Mouse (Mus musculus) bone marrow macrophage, adult 2 months (primary cell): ENCODE data around the gene Dmc1. TPM values are rescaled to one million over a fixed set of nuclear protein-coding genes. Genes with fewer than 3 reads are reported as not detected.

ENCODE experiments used
- H3K27ac ChIP-seq: 2 replicates; pipeline ENCODE4 v1.5.1; 2012; ENCODE audit warnings: low read depth, low read length; ENCODE audit not compliant: insufficient read depth
- H3K4me1 ChIP-seq: 2 replicates; pipeline ENCODE4 v1.6.1; 2012; ENCODE audit warnings: low read length; ENCODE audit not compliant: control insufficient read depth, insufficient read depth
- H3K4me3 ChIP-seq: 2 replicates; pipeline ENCODE4 v1.5.1; 2012; ENCODE audit warnings: mild to moderate bottlenecking, low read length, moderate library complexity; ENCODE audit not compliant: insufficient read depth
- CTCF ChIP-seq: IDR thresholded peaks from 2 replicates; pipeline ENCODE4 v1.5.1; 2012; ENCODE audit warnings: low read depth, mild to moderate bottlenecking, low read length, moderate library complexity
- POLR2A ChIP-seq: IDR thresholded peaks from 2 replicates; pipeline ENCODE4 v1.6.1; 2012; ENCODE audit warnings: mild to moderate bottlenecking, low read depth, low read length, borderline replicate concordance
- polyA plus RNA-seq: library from polyadenylated mRNA; stranded (reverse); fragments of >200 nt; gene quantifications from 2 replicates; pipeline ENCODE4 v1.2.4, GENCODE M21; 2012; ENCODE audit not compliant: missing spikeins, insufficient read depth, insufficient read length

The Dmc1 gene
- polyA plus RNA-seq, 1 experiment, result 0.86 TPM

DNA sequence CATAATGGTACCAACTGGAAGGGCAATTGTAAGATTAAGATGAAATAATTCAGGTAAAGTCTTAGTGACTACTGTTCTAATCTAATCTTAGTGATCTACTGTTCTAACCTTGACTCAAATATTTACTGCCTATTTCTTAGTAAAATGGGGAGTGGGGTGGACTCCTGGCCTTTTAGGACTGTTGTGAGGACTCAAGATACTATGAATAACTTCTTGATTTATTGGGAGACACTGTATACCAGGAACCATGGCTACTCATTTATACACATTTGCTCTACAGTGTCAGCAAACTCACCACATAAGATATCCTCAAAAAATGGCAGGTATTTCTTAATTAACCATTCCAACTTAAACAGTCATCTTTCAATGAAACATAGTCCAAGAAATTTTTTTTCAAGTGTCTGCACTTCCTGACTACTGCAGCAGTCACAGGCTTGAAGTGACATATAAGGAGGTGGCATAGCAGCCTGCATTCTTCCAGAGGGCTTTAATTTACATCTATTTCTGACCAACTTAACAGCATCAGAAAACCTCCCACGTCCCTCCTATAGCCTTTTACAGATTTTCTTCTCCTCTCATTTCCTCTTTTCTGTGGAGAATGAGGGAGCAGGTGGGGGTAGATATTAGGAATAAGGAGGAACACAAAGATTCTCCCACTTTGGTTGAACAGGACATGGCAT, 29.2 kb downstream of the Dmc1 start:
- peaks cover 13% of the 10 kb centered on the region for H3K4me1 ChIP-seq
- H3K27ac ChIP-seq, result no peak overlapping the region
- TF ChIP-seq POLR2A, result no peak
- TF ChIP-seq CTCF, result no peak
- H3K4me3 ChIP-seq, result no peak overlapping the region

- H3K4me1 ChIP-seq, result no peaks in the 10 kb centered on the region
- TF ChIP-seq POLR2A, result no peak
- no peak for TF ChIP-seq CTCF
- no peak overlapping the region for H3K4me3 ChIP-seq
- no peak overlapping the region for H3K27ac ChIP-seq
These were observed 42.5 kb downstream of the Dmc1 start for GRCm38 (mm10) chr15:79562417-79562816.

DNA sequence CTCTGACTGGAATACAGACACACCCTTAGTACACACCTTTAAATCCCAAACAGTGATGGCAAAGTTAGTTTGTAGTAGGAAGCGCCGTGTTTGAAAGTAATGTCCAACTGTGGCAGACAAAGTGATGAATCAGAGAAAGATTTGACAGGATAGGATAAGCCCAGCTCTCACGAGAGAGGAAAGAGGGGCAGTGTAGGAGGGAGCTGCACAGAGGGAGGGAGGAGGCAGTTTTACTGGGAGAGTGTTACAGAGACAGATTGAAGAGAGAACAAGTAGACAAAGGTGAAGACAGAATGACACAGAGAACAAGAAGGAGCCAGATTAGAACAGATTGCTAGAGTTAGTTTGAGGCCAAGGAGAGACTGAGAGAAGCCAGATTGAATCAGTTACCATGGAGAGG, 45.3 kb downstream of the Dmc1 start:
- Histone ChIP-seq H3K4me3 (no peak overlapping the region), H3K4me1 (no peaks in the 10 kb centered on the region), H3K27ac (no peak overlapping the region)
- TF ChIP-seq CTCF, result no peak
- TF ChIP-seq POLR2A, result no peak

DNA sequence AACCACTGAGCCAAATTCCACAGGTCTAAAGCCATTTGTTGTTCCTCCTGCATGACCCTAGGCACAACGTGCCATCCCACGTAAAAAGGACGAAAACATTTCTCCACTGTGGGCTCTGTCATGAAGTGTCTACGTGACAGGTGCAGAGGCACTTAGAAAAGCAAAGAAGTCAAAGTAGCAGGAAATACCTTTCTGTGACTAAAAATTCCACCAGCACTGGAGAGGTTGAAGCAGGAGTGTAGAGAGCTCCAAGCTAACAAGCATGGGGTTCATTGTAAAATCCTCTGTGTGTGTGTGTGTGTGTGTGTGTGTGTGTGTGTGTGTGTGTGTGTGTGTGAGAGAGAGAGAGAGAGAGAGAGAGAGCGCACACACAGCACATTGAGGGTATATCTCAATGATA, 52.3 kb downstream of the Dmc1 start:
- no peaks in the 10 kb centered on the region for H3K4me1 ChIP-seq
- no peak overlapping the region for H3K27ac ChIP-seq
- TF ChIP-seq CTCF (no peak), POLR2A (no peak)
- H3K4me3 ChIP-seq, result no peak overlapping the region

GRCm38 (mm10) chr15:79548226-79548625, 56.7 kb downstream of the Dmc1 start:
- H3K4me3 ChIP-seq, result no peak overlapping the region
- no peak for TF ChIP-seq POLR2A
- TF ChIP-seq CTCF, result no peak
- peaks cover 7% of the 10 kb centered on the region for H3K4me1 ChIP-seq
- no peak overlapping the region for H3K27ac ChIP-seq

- peaks cover 7% of the 10 kb centered on the region for H3K4me1 ChIP-seq
- peak overlapping the region; percentile 78 for H3K27ac ChIP-seq
- H3K4me3 ChIP-seq, result peak overlapping the region; percentile 51
- no peak for TF ChIP-seq POLR2A
- TF ChIP-seq CTCF, result no peak
These were observed 57.6 kb downstream of the Dmc1 start for GRCm38 (mm10) chr15:79547289-79547820.

- H3K4me1 ChIP-seq, result peaks cover 7% of the 10 kb centered on the region
- H3K27ac ChIP-seq, result peak within 1 kb of the TSS; percentile 87
- H3K4me3 ChIP-seq, result peak within 1 kb of the TSS; percentile 71
- no peak for TF ChIP-seq CTCF
- TF ChIP-seq POLR2A, result peak; percentile 86; the same call in 1 of the 2 replicates
These were observed 58.3 kb downstream of the Dmc1 start, which contains the start of gene Ddx17 for GRCm38 (mm10) chr15:79546410-79547288. Gene Ddx17, minus strand, starts transcription at chr15:79546741.

GRCm38 (mm10) chr15:79545921-79546399, 58.9 kb downstream of the Dmc1 start:
- peaks cover 7% of the 10 kb centered on the region for H3K4me1 ChIP-seq
- peak overlapping the region; percentile 71 for H3K4me3 ChIP-seq
- TF ChIP-seq CTCF (no peak), POLR2A (no peak)
- H3K27ac ChIP-seq, result peak overlapping the region; percentile 87

- Histone ChIP-seq H3K4me1 (peaks cover 7% of the 10 kb centered on the region), H3K4me3 (peak overlapping the region; percentile 71), H3K27ac (peak overlapping the region; percentile 87)
- TF ChIP-seq CTCF (no peak), POLR2A (no peak)
These were observed 59.4 kb downstream of the Dmc1 start for GRCm38 (mm10) chr15:79545496-79545895.
